Mouse (Mus musculus) spleen, postnatal 36 days (tissue): ENCODE results near the gene Lhfpl2.
A peak's percentile ranks its signal among the peaks of the same experiment; 100 is the strongest.

ENCODE experiments used
- DNase-seq, 2 experiments: peaks; one replicate each; pipeline ENCODE4 v3.0.0; 2022; ENCODE audit warnings: low spot score in 2 of 2, mixed read lengths in 1 of 2

The Lhfpl2 gene

GRCm38 (mm10) chr13:94174577-94175279 lies 117.1 kb downstream of the Lhfpl2 start:
- DNase-seq: no peak

- DNase-seq: no peak
Measured at GRCm38 (mm10) chr13:94175379-94176050, 117.9 kb downstream of the Lhfpl2 start.

GRCm38 (mm10) chr13:94177148-94177547 lies 119.6 kb downstream of the Lhfpl2 start:
- DNase-seq: peak in 1 of 2 experiments; percentile 26

GRCm38 (mm10) chr13:94178401-94179040 lies 120.9 kb downstream of the Lhfpl2 start:
- no peak for DNase-seq

- no peak for DNase-seq
Measured at GRCm38 (mm10) chr13:94180477-94181420, 123.2 kb downstream of the Lhfpl2 start.

GRCm38 (mm10) chr13:94182026-94182425 lies 124.4 kb downstream of the Lhfpl2 start:
- no peak for DNase-seq

- no peak for DNase-seq
Measured at GRCm38 (mm10) chr13:94183372-94184021, 125.9 kb downstream of the Lhfpl2 start.

- DNase-seq: no peak
Measured at GRCm38 (mm10) chr13:94184726-94185456, 127.3 kb downstream of the Lhfpl2 start.

GRCm38 (mm10) chr13:94185631-94186030 lies 128.0 kb downstream of the Lhfpl2 start:
- DNase-seq: no peak

GRCm38 (mm10) chr13:94188200-94189086 lies 130.8 kb downstream of the Lhfpl2 start:
- DNase-seq: no peak

- DNase-seq: no peak
Measured at GRCm38 (mm10) chr13:94190386-94190785, 132.8 kb downstream of the Lhfpl2 start.

- no peak for DNase-seq
Measured at GRCm38 (mm10) chr13:94193227-94193626, 135.6 kb downstream of the Lhfpl2 start.

GRCm38 (mm10) chr13:94198616-94199015 lies 141.0 kb downstream of the Lhfpl2 start:
- DNase-seq: no peak

GRCm38 (mm10) chr13:94199829-94200228 lies 142.2 kb downstream of the Lhfpl2 start:
- no peak for DNase-seq

- no peak for DNase-seq
Measured at GRCm38 (mm10) chr13:94205234-94205633, 147.6 kb downstream of the Lhfpl2 start.

- DNase-seq: no peak
Measured at GRCm38 (mm10) chr13:94207973-94208372, 150.4 kb downstream of the Lhfpl2 start.

- DNase-seq: no peak
Measured at GRCm38 (mm10) chr13:94208892-94209291, 151.3 kb downstream of the Lhfpl2 start.

- no peak for DNase-seq
Measured at GRCm38 (mm10) chr13:94211236-94212119, 153.9 kb downstream of the Lhfpl2 start.
